Mouse (Mus musculus) kidney, adult 2 months (tissue): ENCODE data around the gene Apaf1.

Source experiments
- CTCF ChIP-seq: fragments of 200-500 bp; conservative IDR thresholded peaks from 2 replicates; pipeline ENCODE4 v1.5.1; 2011; ENCODE audit warnings: low read depth, mild to moderate bottlenecking, control low read depth, low read length, moderate library complexity, mixed read lengths; ENCODE audit not compliant: insufficient read depth, insufficient read length
- POLR2A ChIP-seq: fragments of 200-500 bp; IDR thresholded peaks from one replicate; pipeline ENCODE4 v1.6.1; 2011; ENCODE audit warnings: low read depth, low read length, control low read depth

DNA sequence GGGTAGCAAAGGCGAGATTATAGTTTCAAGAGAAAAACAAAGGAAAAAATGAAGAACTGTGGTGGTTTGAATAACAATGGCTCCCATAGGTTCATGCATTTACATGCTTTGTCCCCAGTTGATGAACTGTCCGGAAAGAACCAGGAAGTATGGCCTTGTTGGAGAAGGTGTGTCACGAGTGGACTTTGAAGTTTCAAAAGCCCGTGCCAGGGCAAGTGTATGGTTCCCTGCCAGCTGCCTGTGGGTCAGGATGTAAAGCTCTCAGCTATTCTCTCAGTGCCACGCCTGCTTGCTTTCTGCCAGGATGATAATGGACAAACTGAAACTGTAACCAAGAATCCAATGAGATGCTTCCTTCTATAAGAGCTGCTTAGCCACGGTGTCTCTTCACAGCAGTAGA is 20.2 kb downstream of the Apaf1 start:
- no peak for TF ChIP-seq CTCF
- no peak for TF ChIP-seq POLR2A
